In genomic region chr13:104937759-104938158, GRCm38 (mm10) we compare ENCODE assay signal across 9 mouse cellular contexts.
DNase-seq lines count a peak whose midpoint lies in the region; ATAC-seq lines count a peak whose summit lies in the region.
"Had no signal": no experiment of that assay in that cellular context is flagged by ENCODE, and none has a peak within 500 bp of the region (broad histone marks: within the 10 kb centered on the region; RNA-seq: fewer than 3 reads in every experiment).

No protein-coding gene starts in this region.

- H3K4me1 ChIP-seq in heart, embryonic 10.5 days, result 0 out of 2 replicates have a peak, but pooled peaks cover 6% of the 10 kb centered on the region
- H3K4me1 ChIP-seq in embryonic facial prominence, embryonic 14.5 days (ENCODE audit: control insufficient read depth, insufficient read depth, low read length), result peaks cover 4% of the 10 kb centered on the region; the same call in 1 of the 2 replicates
- peaks cover 18% of the 10 kb centered on the region for H3K4me1 ChIP-seq in limb, embryonic 12.5 days (replicated peaks)
- H3K4me1 ChIP-seq in neural tube, embryonic 11.5 days (ENCODE audit: control insufficient read depth, insufficient read depth, low read length), result peaks cover 6% of the 10 kb centered on the region; the same call in 1 of the 2 replicates

- H3K4me3 ChIP-seq in heart, embryonic 10.5 days, result peak overlapping the region; percentile 51
- peak overlapping the region; percentile 29 for H3K4me3 ChIP-seq in embryonic facial prominence, embryonic 14.5 days (ENCODE audit: low read depth, low read length)
- H3K4me3 ChIP-seq in limb, embryonic 12.5 days (replicated peaks), result peak overlapping the region; percentile 35
- peak overlapping the region; percentile 15; the same call in 1 of the 2 replicates for H3K4me3 ChIP-seq in neural tube, embryonic 11.5 days (ENCODE audit: low read depth, low read length)

- DNase-seq in heart, embryonic 10.5 days (ENCODE audit: low spot score), result no peak
- DNase-seq in heart, adult 11 months, result no peak
- no peak for DNase-seq in embryonic facial prominence, embryonic 14.5 days (ENCODE audit: low spot score)
- no peak for DNase-seq in neural tube, embryonic 11.5 days (ENCODE audit: low spot score)
- no peak for DNase-seq in left cerebral cortex, postnatal 25 days (ENCODE audit: low spot score in 2 of 2)
- DNase-seq in left cerebral cortex, postnatal 14 days (ENCODE audit: low spot score in 2 of 2), result no peak
- DNase-seq: cerebellum, adult 11 months had no signal

- ATAC-seq in embryonic facial prominence, embryonic 14.5 days (ENCODE audit: low read depth), result no peak
- ATAC-seq in limb, embryonic 12.5 days (ENCODE audit: insufficient number of reproducible peaks, insufficient read depth, low FRiP score, low TSS enrichment, low read depth), result no peak
- ATAC-seq in neural tube, embryonic 11.5 days (ENCODE audit: insufficient read depth, low FRiP score, low TSS enrichment), result no peak
- ATAC-seq in frontal cortex, adult (ENCODE audit: low TSS enrichment), result no peak

- intact Hi-C loops in left cerebral cortex, postnatal 25 days (cut with DNase I), result no loop called here
- intact Hi-C loops in left cerebral cortex, postnatal 14 days (cut with DNase I), result no loop called here

- H3K27ac ChIP-seq in heart, embryonic 10.5 days, result peak overlapping the region; percentile 12; the same call in 1 of the 2 replicates
- no peak overlapping the region for H3K27ac ChIP-seq in embryonic facial prominence, embryonic 14.5 days (replicated peaks; ENCODE audit: low read depth, low read length)
- no peak overlapping the region for H3K27ac ChIP-seq in limb, embryonic 12.5 days
- H3K27ac ChIP-seq in neural tube, embryonic 11.5 days (ENCODE audit: low read depth, low read length), result no peak overlapping the region

- H3K9ac ChIP-seq in embryonic facial prominence, embryonic 14.5 days (ENCODE audit: low read depth, low read length), result peak overlapping the region; percentile 38
- peak overlapping the region; percentile 50; the same call in 1 of the 2 replicates for H3K9ac ChIP-seq in limb, embryonic 12.5 days (replicated peaks)
- no peak overlapping the region for H3K9ac ChIP-seq in neural tube, embryonic 11.5 days (ENCODE audit: low read length)

- H3K27me3 ChIP-seq in heart, embryonic 10.5 days (ENCODE audit: insufficient read depth, poor library complexity, severe bottlenecking), result no peaks in the 10 kb centered on the region
- H3K27me3 ChIP-seq in embryonic facial prominence, embryonic 14.5 days (replicated peaks; ENCODE audit: control insufficient read depth, insufficient read depth, low read length), result no peaks in the 10 kb centered on the region
- H3K27me3 ChIP-seq in limb, embryonic 12.5 days, result no peaks in the 10 kb centered on the region
- no peaks in the 10 kb centered on the region for H3K27me3 ChIP-seq in neural tube, embryonic 11.5 days (ENCODE audit: control insufficient read depth, insufficient read depth, low read length)

- 29% methylated on average over 5 of the region's 6 CpGs for WGBS in heart, embryonic 10.5 days
- WGBS in embryonic facial prominence, embryonic 14.5 days, result 16% methylated on average over 6 of the region's 6 CpGs
- WGBS in limb, embryonic 12.5 days, result 10% methylated on average over 6 of the region's 6 CpGs
- WGBS in neural tube, embryonic 11.5 days, result 29% methylated on average over 5 of the region's 6 CpGs

- H3K36me3 ChIP-seq in heart, embryonic 10.5 days, result no peaks in the 10 kb centered on the region
- no peaks in the 10 kb centered on the region for H3K36me3 ChIP-seq in embryonic facial prominence, embryonic 14.5 days (ENCODE audit: control insufficient read depth, insufficient read depth, low read length)
- H3K36me3 ChIP-seq in limb, embryonic 12.5 days, result no peaks in the 10 kb centered on the region
- H3K36me3 ChIP-seq in neural tube, embryonic 11.5 days (ENCODE audit: control insufficient read depth, insufficient read depth, low read length), result no peaks in the 10 kb centered on the region

- H3K4me2 ChIP-seq in embryonic facial prominence, embryonic 14.5 days (ENCODE audit: low read depth, low read length), result peak overlapping the region; percentile 58
- peak overlapping the region; percentile 69 for H3K4me2 ChIP-seq in limb, embryonic 12.5 days
- H3K4me2 ChIP-seq in neural tube, embryonic 11.5 days (ENCODE audit: low read depth), result peak overlapping the region; percentile 36

- no peaks in the 10 kb centered on the region for H3K9me3 ChIP-seq in heart, embryonic 10.5 days
- H3K9me3 ChIP-seq in embryonic facial prominence, embryonic 14.5 days (ENCODE audit: control insufficient read depth, low read length), result no peaks in the 10 kb centered on the region
- no peaks in the 10 kb centered on the region for H3K9me3 ChIP-seq in limb, embryonic 12.5 days
- no peaks in the 10 kb centered on the region for H3K9me3 ChIP-seq in neural tube, embryonic 11.5 days (ENCODE audit: control insufficient read depth, low read length)
